Mouse (Mus musculus) small intestine, adult 2 months (tissue): ENCODE results near the gene Tgfb2.

ENCODE experiments used
- CTCF ChIP-seq: fragments of 200-500 bp; IDR thresholded peaks from 2 replicates; pipeline ENCODE4 v1.5.1; 2012; ENCODE audit warnings: low read depth, mild to moderate bottlenecking, control low read depth, inconsistent platforms, low read length, moderate library complexity, mixed read lengths; ENCODE audit not compliant: insufficient replicate concordance, insufficient read length; ENCODE audit errors: extremely low read depth
- POLR2A ChIP-seq: fragments of 200-500 bp; IDR thresholded peaks from 2 replicates; pipeline ENCODE4 v1.6.1; 2012; ENCODE audit warnings: low read depth, mild to moderate bottlenecking, control low read depth, inconsistent platforms, low read length, moderate library complexity

- no peak for TF ChIP-seq POLR2A
- no peak for TF ChIP-seq CTCF
Measured at GRCm38 (mm10) chr1:186695361-186695760, 10.4 kb downstream of the Tgfb2 start.
